Mouse (Mus musculus): ENCODE results near the gene Ms4a3. TPM values are rescaled to one million over a fixed set of nuclear protein-coding genes. Genes with fewer than 3 reads are reported as not detected.

Gene Ms4a3
- polyA plus RNA-seq, 1 experiment: not detected

DNA sequence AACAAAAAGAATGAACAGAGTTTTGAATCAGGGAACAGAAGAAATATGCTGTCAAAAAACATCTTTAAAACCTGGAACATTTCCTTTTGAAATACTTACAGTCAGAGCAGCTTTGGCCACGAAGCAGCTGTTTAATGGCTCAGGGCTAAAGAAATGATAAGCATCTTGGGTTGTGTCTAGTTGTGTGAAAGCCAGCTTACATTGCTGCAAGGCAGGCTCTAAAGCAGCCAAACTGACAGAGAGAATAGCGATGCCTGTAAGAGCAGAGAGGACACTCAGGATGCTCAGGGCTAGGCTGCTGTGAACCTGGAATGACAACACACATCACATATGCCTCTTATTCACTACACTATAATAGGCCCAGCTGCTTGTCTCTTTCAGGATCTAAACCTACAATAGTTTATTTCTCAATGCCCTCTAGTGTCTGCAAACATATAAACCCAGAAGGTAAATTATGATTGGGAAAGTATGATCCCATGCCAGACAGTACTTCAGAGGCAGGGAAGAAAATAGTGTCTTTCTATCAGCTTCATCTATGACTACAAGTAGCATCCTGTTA, 50.7 kb downstream of the Ms4a3 start:
- TF ChIP-seq MYOD1 (IDR thresholded peaks at IDR 0.05; ENCODE audit: control insufficient read depth, insufficient read length, low read depth) (no peak), MAX (IDR thresholded peaks at IDR 0.05) (no peak)
- H3K27me3 ChIP-seq (ENCODE audit: control insufficient read depth, insufficient read depth, insufficient read length): no peaks in the 10 kb centered on the region
- no peaks in the 10 kb centered on the region for H3K79me3 ChIP-seq (ENCODE audit: low read depth)

GRCm38 (mm10) chr19:11589205-11589604, 51.4 kb downstream of the Ms4a3 start:
- Histone ChIP-seq H3K4me3 (ENCODE audit: insufficient read depth, poor library complexity, severe bottlenecking) (no peak overlapping the region), H3ac (ENCODE audit: control insufficient read depth, insufficient read length, low read depth) (no peak overlapping the region), H3K79me2 (ENCODE audit: control insufficient read depth, insufficient read depth) (no peaks in the 10 kb centered on the region), H3K79me3 (ENCODE audit: low read depth) (no peaks in the 10 kb centered on the region), H3K27me3 (ENCODE audit: control insufficient read depth, insufficient read depth, insufficient read length) (no peaks in the 10 kb centered on the region), H3K36me3 (ENCODE audit: control insufficient read depth, insufficient read depth) (no peaks in the 10 kb centered on the region)
- TF ChIP-seq MAX (IDR thresholded peaks at IDR 0.05) (no peak), MYOD1 (IDR thresholded peaks at IDR 0.05; ENCODE audit: control insufficient read depth, insufficient read length, low read depth) (no peak), FOSL1 (IDR thresholded peaks at IDR 0.05; ENCODE audit: insufficient read depth, low read length, poor library complexity, severe bottlenecking) (no peak), USF1 (IDR thresholded peaks at IDR 0.05; ENCODE audit: low read depth) (no peak), CEBPB (IDR thresholded peaks at IDR 0.05; ENCODE audit: low read depth) (no peak), CTCF (IDR thresholded peaks at IDR 0.05; ENCODE audit: control insufficient read depth, insufficient read depth, insufficient read length) (no peak), MYOG (IDR thresholded peaks at IDR 0.05; ENCODE audit: control insufficient read depth, extremely low read depth, insufficient read length) (no peak)

More for the DNA sequence above, 50.7 kb downstream of the Ms4a3 start:
- no peak overlapping the region for H3ac ChIP-seq (ENCODE audit: control insufficient read depth, insufficient read length, low read depth)
- H3K79me2 ChIP-seq (ENCODE audit: control insufficient read depth, insufficient read depth): no peaks in the 10 kb centered on the region
- no peaks in the 10 kb centered on the region for H3K36me3 ChIP-seq (ENCODE audit: control insufficient read depth, insufficient read depth)
- no peak overlapping the region for H3K4me3 ChIP-seq (ENCODE audit: insufficient read depth, poor library complexity, severe bottlenecking)

Other genes with a start within 250 kb of the Ms4a3 start
- gene Ms4a4c, start 236.1 kb downstream of the Ms4a3 start, polyA plus RNA-seq (2012; fragmentation: generic; extraction: Trizol): not detected
- gene Ms4a4b, start 197.3 kb downstream of the Ms4a3 start, polyA plus RNA-seq (2012; fragmentation: generic; extraction: Trizol): not detected
- not detected for gene Ms4a6c, start 171.5 kb downstream of the Ms4a3 start, polyA plus RNA-seq (2012; fragmentation: generic; extraction: Trizol)
- gene Gm8369, start 154.9 kb downstream of the Ms4a3 start, polyA plus RNA-seq (2012; fragmentation: generic; extraction: Trizol): not detected
- not detected for gene Ms4a6b, start 124.3 kb downstream of the Ms4a3 start, polyA plus RNA-seq (2012; fragmentation: generic; extraction: Trizol)
- not detected for gene Ms4a4d, start 104.0 kb downstream of the Ms4a3 start, polyA plus RNA-seq (2012; fragmentation: generic; extraction: Trizol)
- not detected for gene Ms4a6d, start 36.0 kb downstream of the Ms4a3 start, polyA plus RNA-seq (2012; fragmentation: generic; extraction: Trizol)
- gene Ms4a2, start 17.1 kb downstream of the Ms4a3 start, polyA plus RNA-seq (2012; fragmentation: generic; extraction: Trizol): not detected
- not detected for gene Oosp2, start 19.7 kb upstream of the Ms4a3 start, polyA plus RNA-seq (2012; fragmentation: generic; extraction: Trizol)
- gene Oosp1, start 50.3 kb upstream of the Ms4a3 start, polyA plus RNA-seq (2012; fragmentation: generic; extraction: Trizol): not detected
- gene Oosp3, start 56.2 kb upstream of the Ms4a3 start, polyA plus RNA-seq (2012; fragmentation: generic; extraction: Trizol): not detected
- gene Gif, start 106.7 kb upstream of the Ms4a3 start, polyA plus RNA-seq (2012; fragmentation: generic; extraction: Trizol): not detected
- gene Mrpl16, start 129.5 kb upstream of the Ms4a3 start, polyA plus RNA-seq (2012; fragmentation: generic; extraction: Trizol): 60.5 TPM
- gene Stx3, start 178.6 kb upstream of the Ms4a3 start, polyA plus RNA-seq (2012; fragmentation: generic; extraction: Trizol): 5.4 TPM
- gene Olfr1417, start 198.4 kb upstream of the Ms4a3 start, polyA plus RNA-seq (2012; fragmentation: generic; extraction: Trizol): not detected
- not detected for gene Olfr1418, start 220.2 kb upstream of the Ms4a3 start, polyA plus RNA-seq (2012; fragmentation: generic; extraction: Trizol)
- not detected for gene Olfr1419, start 234.3 kb upstream of the Ms4a3 start, polyA plus RNA-seq (2012; fragmentation: generic; extraction: Trizol)
- not detected for gene Olfr1420, start 245.7 kb upstream of the Ms4a3 start, polyA plus RNA-seq (2012; fragmentation: generic; extraction: Trizol)

Measured in C2C12 (cell line).